Mouse (Mus musculus) CH12F3 (cell line): ENCODE measurements around the gene Kxd1.
"Not testable (repeated sequence)": the region's sequence is repeated elsewhere in the genome, so short reads cannot be mapped to it uniquely, and the experiment has no call there.

Experiments used
- in situ Hi-C: fragments of 300-500 bp; cut with MboI; formaldehyde crosslinking; loops from 2 replicates; pipeline ENCODE4 v1.14.3; 2020; ENCODE audit warnings: low sequenced_read_pairs

Gene Kxd1

DNA sequence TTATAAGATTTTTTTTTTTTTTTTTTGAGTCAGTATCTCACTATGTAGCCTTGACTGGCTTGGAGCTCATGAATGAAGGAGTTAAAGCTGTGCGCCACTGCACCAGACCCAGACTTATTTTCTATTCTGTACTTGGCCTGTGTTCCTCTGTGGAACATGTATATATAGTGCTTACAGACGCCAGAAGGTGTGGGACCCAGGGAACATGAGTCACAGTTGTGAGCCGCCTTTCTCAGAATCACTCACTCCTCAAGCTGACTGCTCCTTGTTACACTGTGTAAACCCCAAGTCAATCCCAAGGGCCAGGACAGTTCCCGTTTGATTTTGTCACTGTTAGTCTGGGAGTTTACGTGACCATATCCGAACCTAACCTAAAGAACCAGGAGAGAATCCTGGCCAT, 8.7 kb downstream of the Kxd1 start:
- in situ Hi-C loops, result no loop called here

DNA sequence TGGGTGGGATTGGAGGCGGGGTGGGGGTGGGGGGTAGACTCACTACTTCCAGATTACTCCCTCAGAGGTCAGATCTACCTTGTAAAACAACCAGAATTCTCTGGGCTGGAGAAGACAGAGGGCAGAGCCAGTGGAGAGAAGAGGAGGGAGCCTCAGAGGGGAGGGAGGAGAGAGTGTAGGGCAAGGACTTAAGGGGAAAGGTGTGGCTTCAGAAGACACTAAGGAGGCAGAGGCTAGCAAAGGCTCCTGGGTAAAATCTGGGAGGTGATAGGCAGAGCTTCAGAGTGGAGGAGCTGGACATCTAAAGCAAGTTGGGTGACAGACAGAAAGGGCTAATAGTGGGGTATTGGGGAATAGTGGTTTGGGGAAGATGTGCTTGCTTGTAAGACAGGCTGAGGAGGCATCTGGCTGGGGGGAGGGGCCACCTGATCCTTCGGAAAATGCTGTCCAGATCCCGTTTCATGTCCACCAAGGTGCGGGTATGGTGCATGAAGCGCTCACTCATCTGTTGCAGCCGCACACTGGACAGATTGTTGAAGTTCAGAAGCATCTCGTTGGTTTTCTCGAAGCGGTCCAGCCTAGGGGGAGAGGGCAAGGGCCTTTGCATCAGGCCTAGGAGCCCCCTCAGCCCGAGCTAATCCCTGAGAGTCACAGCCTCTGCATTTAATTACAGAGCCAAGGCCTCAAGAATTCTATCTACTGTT, 9.7 kb downstream of the Kxd1 start:
- in situ Hi-C loops, result no loop called here

DNA sequence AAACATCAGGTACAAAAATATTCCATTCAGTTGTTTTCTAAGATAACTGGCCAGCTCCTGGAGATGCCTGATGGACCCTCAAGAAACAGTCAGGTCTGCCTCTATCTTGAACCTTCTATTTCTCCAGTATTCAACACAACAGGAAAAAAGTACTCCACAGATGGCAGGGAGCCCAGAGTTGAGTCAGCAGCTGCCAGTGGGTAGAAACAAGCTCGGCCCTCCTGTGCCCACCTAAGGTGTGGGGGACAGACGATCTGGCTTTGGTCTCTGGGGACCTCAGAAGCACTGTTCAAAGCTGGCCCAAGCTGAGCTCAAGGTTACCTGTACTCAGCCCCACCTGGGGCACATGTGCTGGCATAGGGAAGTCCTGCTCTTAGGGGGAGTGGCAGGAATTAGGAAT, 14.3 kb downstream of the Kxd1 start:
- in situ Hi-C loops, result no loop called here

DNA sequence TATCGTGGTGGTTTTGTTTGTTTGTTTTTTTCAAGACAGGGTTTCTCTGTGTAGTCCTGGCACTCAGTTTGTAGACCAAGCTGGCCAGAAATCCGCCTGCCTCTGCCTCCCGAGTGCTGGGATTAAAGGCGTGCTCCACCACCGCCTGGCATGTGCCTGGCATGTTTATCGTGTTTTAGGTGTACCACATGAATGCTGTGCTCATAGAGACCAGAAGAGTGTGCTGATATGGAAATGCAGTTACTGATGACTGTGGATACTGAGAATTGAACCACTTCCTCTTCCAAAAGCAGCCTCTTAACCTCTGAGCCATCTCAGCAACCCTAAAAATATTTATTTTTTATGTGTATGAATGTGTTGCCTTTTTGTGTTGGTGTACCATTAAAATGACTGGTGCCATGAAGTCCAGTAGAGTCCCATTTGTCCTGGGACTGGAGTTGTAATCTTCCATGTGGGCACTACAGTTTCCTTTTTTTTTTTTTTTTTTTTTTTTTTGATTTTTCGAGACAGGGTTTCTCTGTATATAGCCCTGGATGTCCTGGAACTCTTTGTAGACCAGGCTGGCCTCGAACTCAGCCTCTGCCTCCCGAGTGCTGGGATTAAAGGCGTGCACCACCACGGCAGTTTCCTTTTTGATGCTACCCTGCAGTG, 15.4 kb downstream of the Kxd1 start:
- in situ Hi-C loops, result no loop called here

DNA sequence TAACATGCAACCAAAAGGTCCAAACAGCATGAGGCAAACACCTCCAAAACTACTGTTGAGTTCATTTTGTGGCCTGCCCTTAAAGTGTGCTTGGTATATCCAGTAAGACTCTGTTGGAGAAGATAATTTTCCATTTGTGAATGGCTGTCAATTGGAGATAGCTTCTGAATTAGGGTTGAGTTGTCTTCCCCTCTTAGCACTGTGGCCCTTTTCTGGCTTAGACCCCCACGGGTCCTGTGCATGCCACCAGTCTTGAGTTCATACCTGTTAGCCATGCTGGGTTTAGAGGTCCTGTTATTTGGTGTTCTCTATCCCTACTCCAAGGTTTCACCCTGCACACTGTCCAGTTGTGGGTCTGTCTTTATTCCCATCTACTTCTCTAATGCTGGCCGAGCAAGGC, 16.0 kb downstream of the Kxd1 start:
- in situ Hi-C loops, result no loop called here

DNA sequence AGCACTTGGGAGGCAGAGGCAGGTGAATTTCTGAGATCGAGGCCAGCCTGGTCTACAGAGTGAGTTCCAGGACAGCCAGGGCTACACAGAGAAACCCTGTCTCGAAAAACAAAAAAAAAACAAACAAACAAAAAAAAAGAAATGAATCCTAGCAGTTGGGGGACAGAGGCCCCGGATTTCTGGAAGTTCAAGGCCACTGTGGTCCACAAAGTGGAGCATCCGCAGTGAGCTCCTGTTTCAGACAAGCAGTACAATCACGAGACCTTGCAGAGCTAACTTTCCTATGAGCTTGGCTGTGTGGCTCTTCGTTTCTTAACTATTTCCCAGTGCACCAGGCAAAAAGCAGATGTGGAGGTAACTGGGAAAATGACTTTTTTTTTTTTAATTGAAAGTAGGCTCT, 16.6 kb downstream of the Kxd1 start:
- in situ Hi-C loops, result not testable (repeated sequence)

DNA sequence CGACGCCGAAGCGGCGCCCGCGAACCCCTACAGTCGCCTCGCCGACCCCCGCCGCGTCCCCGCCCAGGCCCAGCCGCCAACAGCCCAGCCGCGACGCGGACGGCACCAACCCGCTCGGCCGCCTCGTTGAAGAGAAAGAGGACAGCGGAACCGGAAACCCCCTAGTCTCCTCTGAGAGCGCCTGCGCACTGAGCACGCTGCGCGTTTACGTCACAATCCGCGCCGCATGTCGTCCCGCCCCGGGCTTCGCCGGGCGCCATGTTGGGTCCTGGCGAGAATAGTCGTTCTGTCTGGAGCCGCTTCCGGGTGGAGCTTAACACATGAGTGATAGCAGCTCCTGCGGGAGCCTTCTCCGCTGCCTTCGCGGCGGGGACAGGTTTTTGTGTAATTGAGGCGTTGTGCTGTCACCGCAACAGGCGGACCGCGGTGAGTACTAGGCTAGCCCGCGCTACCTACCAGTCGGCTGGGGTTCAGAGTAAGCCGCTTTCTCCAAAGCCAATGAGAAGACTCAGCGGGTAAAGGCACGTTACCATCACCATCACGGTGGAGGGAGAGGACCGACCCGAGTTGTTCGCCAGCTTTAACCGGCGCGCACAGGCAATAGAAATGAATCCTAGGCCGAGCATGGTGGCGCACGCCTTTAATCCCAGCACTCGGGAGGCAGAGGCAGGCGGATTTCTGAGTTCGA, 17.4 kb downstream of the Kxd1 start, which contains the start of gene Uba52:
Gene Uba52, minus strand, starts transcription at position 574 of the 688 bp plus-strand sequence.
- in situ Hi-C loops, result no loop called here

DNA sequence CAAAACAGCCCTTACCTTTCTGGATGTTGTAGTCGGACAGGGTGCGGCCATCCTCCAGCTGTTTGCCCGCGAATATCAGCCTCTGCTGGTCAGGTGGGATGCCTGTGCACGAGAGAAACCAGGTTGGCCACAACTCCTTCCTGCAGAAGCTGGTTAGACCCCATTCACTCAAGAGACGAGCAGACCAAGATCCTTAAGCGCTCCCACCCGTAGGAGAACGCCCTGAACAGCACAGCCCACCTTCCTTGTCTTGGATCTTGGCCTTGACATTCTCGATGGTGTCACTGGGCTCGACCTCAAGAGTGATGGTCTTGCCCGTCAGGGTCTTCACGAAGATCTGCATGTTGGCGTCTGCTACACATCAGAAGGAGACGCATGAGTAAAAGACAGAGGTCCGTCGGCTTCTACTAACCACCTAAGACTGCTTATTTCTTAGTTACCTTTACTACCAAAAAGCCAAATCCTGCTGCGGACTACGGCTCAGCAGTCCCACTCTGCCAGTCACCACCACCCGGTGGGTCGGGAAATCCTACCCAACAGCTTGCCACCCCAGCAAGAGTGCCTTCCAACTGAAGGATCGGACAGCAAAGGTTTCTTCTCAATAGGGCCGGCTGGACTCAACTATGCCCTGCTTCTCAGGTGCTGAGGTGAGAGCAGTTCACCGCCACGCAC, 18.3 kb downstream of the Kxd1 start:
- in situ Hi-C loops, result loop anchor here (10.0 kb wide), 1 partner anchor 95 kb away; no protein-coding TSS in a partner anchor

DNA sequence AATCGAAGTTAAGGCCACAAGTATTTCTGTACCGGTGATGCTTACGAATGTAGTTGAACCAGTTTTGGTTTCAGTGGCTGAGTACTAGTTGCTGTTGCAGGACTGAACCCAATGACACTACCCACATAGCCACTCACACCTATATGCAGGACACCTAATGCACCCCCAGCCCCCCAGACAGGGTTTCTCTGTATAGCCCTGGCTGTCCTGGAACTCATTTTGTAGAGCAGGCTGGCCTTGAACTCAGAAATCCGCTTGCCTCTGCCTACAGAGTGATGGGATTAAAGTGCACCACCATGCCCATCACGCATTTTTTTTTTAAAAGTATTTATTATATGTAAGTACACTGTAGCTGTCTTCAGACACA, 20.7 kb downstream of the Kxd1 start:
- in situ Hi-C loops, result loop anchor here (10.0 kb wide), 1 partner anchor 92 kb away; no protein-coding TSS in a partner anchor

DNA sequence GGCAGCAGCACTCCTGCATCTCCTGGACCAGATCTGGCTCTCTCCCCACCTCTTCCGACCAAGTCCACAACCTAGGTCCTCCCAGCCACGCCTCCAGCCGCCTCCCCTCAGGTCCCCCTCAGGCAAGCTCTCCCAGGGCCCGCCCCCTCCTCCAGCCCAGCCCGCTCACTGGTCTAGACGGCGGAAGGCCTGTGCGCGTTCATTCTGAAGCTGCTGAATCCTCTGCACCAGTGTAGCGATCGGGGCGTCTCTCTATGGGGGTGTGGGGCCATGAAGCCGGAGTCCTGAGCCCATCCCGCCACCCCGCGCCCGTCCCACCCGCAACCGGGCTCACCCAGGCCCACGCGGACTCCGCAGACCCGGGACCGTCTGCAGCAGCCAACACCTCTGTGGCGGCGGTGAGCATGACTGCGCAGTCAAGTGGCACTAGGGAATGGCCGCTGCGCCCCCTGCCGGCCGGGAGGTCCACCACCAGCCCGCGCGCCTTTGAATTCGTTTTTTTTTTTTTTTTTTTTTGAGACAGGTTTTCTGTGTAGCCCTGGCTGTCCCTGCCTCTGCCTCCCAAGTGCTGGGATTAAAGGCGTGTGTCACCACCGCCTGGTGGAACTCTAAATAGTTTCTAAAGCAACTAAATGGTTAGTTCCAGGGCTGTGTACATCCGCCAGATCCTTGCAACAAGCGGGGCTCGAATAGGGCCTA, 21.3 kb downstream of the Kxd1 start, which contains the start of gene Rex1bd:
Gene Rex1bd, minus strand, starts transcription at position 425 of the 699 bp plus-strand sequence.
- in situ Hi-C loops, result loop anchor here (10.0 kb wide), 1 partner anchor 92 kb away; no protein-coding TSS in a partner anchor

DNA sequence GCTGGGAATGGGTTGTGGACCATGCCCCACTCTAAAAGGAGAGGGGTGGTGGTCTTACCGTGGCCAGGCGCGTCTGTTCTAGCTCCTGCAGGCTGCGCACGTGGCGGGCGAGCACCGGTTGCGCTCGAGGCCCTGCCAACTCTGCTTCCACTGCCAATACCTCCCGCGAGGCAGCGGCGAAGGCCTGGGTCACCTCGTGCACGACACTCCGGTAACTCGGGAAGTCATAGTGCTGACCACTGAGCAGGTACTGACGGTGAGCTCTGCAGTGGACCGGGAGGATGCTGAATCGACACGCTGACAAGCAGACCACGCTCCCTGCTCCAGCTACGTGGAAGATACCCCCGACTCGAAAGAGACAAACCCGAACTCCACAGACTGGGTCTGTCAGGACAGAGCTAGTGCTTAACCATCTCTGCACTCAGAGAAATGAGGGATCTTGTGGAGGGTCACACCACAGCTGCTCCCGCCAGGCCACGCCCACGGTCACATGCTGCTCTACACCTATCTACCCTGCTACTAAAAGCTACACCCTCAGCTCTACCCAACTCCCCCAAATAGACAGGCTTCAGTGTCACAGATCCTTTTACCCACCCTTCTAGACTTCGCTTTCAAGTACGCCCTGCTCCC, 21.9 kb downstream of the Kxd1 start:
- in situ Hi-C loops, result loop anchor here (10.0 kb wide), 1 partner anchor 91 kb away; no protein-coding TSS in a partner anchor

DNA sequence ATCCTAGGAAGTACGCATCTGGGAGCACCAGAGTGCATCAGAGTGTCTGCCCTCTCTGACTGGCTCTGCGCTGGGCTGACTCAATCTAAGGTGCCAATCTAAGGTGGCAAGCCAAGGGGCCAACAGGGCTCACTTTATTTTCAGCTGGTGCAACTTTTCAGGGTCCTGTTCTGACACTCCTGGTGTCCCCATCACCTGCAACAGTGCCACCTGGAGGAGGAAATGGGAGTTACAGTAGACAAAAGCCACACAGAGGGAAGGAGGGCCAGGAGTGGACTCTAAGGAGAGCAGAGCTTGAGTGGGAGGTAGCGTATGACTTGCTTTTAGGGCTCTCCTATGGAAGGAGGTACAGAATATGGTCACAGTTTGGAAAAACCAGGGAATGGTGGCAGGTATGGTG, 22.9 kb downstream of the Kxd1 start:
- in situ Hi-C loops, result loop anchor here (10.0 kb wide), 1 partner anchor 90 kb away; no protein-coding TSS in a partner anchor

DNA sequence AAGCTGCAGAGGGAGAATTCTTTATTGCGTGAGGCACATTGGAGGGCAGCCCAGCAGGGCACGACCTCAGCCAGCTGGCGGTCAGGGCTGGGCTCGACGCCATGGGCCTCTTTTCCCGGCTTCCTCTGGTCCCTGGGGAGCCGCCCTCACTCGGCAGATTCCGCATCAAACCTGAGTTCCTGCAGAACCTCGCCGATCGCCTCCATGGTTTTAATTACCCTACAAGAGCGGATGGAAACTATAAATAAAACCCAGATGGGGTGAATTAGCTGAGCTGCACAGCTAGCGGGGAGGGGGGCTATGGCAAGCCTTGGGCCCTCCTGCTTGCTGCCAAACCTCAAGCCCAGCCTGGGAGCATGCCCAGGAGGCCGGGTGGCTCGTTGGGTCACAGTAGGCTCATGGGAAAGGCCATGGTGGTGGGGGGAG, 23.5 kb downstream of the Kxd1 start:
- in situ Hi-C loops, result loop anchor here (10.0 kb wide), 1 partner anchor 90 kb away; no protein-coding TSS in a partner anchor

DNA sequence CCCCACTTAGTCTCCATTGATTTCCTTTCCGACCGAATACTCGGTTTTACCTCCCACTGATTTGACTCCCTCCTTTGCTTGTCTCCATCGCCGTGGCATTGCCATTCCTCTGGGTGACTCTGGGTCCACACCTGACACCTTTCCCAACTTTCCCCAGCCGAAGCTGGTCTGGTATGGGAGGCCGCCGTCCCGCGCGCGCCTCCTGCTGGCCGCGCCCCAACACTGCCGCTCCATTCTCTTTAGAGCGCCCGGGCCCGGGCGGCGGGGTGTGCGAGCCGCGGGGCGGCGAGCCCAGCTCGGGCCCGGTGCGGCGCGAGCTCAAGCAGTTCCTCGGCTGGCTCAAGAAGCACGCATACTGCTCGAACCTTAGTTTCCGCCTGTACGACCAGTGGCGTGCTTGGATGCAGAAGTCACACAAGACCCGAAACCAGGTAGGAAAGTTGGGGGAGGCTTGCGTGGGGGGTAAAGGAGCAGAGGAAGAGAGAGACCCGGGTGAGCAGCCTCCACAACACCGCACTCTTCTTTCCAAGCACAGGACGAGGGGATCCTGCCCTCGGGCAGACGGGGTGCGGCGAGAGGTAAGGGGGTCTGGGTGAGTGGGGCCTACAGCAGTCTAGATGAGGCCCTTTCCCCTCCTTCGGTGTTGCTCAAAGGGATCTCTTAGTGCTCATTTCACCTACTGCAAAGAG, 24.6 kb downstream of the Kxd1 start:
- in situ Hi-C loops, result loop anchor here (10.0 kb wide), 1 partner anchor 88 kb away; no protein-coding TSS in a partner anchor

DNA sequence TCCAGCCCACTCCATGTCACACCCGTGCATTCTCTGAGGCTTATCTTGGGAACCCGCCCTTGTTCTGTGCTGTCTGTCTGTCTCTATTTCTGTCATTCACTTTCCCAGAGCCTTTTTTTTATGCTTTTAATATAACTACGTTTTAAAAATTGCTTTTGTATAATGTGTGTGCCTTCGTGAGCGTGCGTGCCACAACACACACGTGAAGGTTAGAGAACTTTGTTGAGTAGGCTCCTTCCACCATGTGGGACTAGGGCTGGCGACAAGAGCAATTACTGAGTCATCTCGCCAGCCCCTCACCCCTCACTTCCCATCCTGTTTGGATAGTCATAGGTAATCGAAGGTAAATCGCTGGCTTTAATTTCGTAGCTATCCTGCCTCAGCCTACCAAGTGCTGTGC, 25.2 kb downstream of the Kxd1 start:
- in situ Hi-C loops, result loop anchor here (10.0 kb wide), 1 partner anchor 88 kb away; no protein-coding TSS in a partner anchor

DNA sequence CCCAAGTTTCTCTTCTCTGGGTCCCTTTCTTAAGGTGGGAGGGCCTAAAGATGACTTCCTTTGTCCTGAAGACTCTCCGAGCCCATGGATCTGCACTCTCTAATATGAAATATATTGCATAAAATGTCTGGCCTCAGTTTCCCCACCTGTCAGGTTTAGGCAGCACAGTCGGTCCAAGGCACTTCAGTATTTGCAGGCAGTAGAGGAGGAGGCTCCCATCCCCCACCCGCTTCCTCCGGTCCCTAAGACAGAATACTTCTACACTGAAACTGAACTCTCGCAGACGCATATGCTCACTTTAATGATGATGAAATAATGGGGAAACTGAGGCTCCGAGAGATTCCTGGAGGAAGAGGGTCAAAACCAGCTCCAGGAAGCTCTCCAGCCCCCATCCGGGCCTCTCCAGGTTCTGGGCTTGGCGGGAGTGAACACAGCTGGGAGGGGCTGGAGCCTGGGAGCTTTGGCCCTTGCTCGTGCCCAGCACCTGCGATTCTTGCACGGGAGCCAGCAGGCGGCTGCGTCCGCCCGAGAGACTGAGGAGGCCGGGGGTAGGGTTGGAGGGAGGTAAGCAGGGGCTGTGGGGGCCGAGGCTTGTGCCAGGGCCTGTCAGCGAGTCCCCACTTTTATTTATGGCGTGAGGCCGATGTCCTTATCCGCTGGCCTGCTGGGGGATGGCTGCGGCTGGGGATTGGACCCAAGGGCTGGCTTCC, 25.8 kb downstream of the Kxd1 start:
- in situ Hi-C loops, result loop anchor here (10.0 kb wide), 1 partner anchor 87 kb away; no protein-coding TSS in a partner anchor

DNA sequence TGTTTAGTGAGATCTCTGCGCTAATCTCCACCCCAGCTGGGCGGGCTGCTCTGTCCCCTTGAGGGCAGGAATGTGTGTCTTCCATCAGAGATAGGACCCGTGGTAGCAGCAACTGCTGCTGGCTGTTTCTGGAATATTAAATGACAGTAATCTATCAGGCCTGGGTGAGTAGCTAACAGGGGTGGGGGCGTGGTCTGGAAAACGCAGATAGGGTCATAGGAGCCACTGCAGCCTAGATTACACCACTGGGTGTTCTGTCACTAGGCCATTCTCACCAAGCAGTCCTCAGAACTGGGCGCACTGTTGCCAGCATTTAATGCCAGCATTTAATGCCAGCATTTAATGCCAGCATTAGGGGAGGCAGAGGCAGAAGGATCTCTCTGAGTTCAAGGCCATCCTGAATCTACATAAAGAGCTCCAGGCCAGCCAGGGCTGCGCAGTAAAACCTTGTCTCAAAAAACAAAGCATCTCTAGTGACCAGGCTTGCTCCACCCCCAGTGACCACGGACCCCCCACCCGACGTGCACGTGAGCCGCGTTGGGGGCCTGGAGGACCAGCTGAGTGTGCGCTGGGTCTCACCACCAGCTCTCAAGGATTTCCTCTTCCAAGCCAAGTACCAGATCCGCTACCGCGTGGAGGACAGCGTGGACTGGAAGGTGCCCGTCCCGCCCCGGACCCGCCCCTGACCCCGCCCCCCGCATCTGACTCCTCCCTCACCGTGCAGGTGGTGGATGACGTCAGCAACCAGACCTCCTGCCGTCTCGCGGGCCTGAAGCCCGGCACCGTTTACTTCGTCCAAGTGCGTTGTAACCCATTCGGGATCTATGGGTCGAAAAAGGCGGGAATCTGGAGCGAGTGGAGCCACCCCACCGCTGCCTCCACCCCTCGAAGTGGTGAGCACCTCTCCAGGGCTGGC, 27.1 kb downstream of the Kxd1 start:
- in situ Hi-C loops, result loop anchor here (10.0 kb wide), 1 partner anchor 86 kb away; no protein-coding TSS in a partner anchor

DNA sequence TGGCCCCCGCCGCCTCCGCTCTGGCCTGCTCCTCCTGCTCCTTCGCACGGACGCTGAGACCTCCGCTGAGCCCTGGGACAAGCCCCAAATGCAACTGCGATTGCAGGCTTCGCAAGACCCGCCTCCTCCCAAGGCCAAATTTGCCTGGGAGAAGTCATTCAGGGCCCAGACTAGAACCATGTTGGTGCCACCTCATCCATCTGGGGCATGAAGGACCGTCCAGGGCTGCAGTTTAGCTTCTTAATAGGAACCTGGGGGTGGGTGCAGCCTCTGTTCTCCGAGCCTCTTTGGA, 32.0 kb downstream of the Kxd1 start:
- in situ Hi-C loops, result no loop called here
